Mouse (Mus musculus) embryonic fibroblast, embryonic 13.5 days (primary cell): ENCODE measurements at regions not wholly inside any gene's neighbourhood (a gene's known extent, or its start where the extent isn't known, plus 50 kb on each side); places are given as distances from the start of the nearest gene placed in this dataset.

Experiments used
- CTCF ChIP-seq: IDR thresholded peaks from 2 replicates; pipeline ENCODE4 v1.5.1; 2011; ENCODE audit warnings: mild to moderate bottlenecking, control low read depth, low read length, moderate library complexity, borderline replicate concordance; ENCODE audit not compliant: insufficient read depth
- POLR2A ChIP-seq: IDR thresholded peaks from 2 replicates; pipeline ENCODE4 v1.6.1; 2011; ENCODE audit warnings: low read depth, mild to moderate bottlenecking, control low read depth, low read length, moderate library complexity

DNA sequence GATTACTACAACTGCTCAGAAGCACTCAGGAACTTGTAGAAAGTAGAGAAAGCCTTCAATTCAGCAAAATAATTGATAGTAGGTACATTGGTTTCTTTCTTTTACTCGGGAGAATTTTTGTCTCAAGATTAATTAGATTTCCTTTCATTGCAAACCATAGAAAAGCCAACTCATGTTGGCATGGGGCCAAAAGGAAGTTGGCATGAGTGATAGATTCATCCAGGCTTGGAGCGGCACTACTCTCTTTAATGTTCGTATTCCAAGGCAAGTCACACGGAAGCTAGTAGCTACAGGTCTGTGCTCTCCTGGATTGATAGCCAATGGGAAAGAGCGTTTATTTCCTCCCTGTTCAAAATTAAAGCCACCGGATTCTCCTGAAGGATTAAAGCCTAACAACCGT, 580.6 kb upstream of the A1bg start:
- no peak for TF ChIP-seq CTCF
- no peak for TF ChIP-seq POLR2A
